Comparison of ENCODE assay signal across 12 mouse cellular contexts in the genomic region with DNA sequence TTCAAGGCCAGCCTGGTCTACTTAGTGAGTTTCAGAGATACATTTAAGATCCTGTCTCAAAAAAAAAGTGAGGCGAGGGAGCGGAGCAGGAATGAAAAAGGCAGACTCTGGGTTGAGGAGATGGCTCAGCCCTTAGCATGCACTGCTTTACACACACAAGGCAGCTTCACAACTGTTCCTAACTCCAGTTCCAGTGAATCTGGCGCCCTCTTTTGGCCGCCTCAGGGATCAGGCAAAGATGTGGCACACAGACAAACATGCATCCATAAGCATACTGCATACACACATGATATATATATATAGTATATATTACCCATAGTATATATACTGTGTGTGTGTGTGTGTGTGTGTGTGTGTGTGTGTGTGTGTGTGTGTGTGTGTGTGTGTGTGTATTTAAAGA. TPM values are rescaled to one million over a fixed set of nuclear protein-coding genes. Genes with fewer than 3 reads are reported as not detected.
DNase-seq lines count a peak whose midpoint lies in the region; ATAC-seq and TF ChIP-seq lines count a peak whose summit lies in the region.
"Had no signal": no experiment of that assay in that cellular context is flagged by ENCODE, and none has a peak within 500 bp of the region (broad histone marks: within the 10 kb centered on the region; RNA-seq: fewer than 3 reads in every experiment).

No protein-coding gene starts in this region.

- H3K36me3 ChIP-seq in heart, postnatal 0 days (replicated peaks; ENCODE audit: control insufficient read depth, insufficient read depth, low read length): no peaks in the 10 kb centered on the region
- no peaks in the 10 kb centered on the region for H3K36me3 ChIP-seq in midbrain, embryonic 14.5 days (ENCODE audit: control insufficient read depth, insufficient read depth, low read length)
- H3K36me3 ChIP-seq in midbrain, embryonic 16.5 days (ENCODE audit: control insufficient read depth, insufficient read depth, low read length): no peaks in the 10 kb centered on the region
- H3K36me3 ChIP-seq in stomach, postnatal 0 days (ENCODE audit: control insufficient read depth, insufficient read depth, low read length): no peaks in the 10 kb centered on the region

- TF ChIP-seq EP300 in heart, postnatal 0 days (IDR thresholded peaks at IDR 0.05; ENCODE audit: low read depth): no peak
- TF ChIP-seq EP300 in stomach, postnatal 0 days (optimal IDR thresholded peaks at IDR 0.05): no peak

- no peak overlapping the region for H3K9ac ChIP-seq in heart, postnatal 0 days (replicated peaks; ENCODE audit: low read depth, low read length)
- no peak overlapping the region for H3K9ac ChIP-seq in midbrain, embryonic 14.5 days (replicated peaks; ENCODE audit: low read length)
- no peak overlapping the region for H3K9ac ChIP-seq in midbrain, embryonic 16.5 days (ENCODE audit: low read depth, low read length)
- no peak overlapping the region for H3K9ac ChIP-seq in stomach, postnatal 0 days (ENCODE audit: low read length)

- no peak for DNase-seq in heart, postnatal 0 days (ENCODE audit: low spot score)
- no peak for DNase-seq in heart, postnatal 14 days
- DNase-seq in midbrain, embryonic 14.5 days: peak; percentile 53
- peak; percentile 29 for DNase-seq in NIH3T3 (ENCODE audit: low read depth)
- no peak for DNase-seq in stomach, postnatal 0 days (ENCODE audit: low spot score)
- no peak for DNase-seq in MN1 (ENCODE audit: low spot score)
- no peak for DNase-seq in ovary, postnatal 10 days (ENCODE audit: low spot score)
- DNase-seq: adrenal gland, postnatal 25 days; layer of hippocampus, postnatal 36 days had no signal

- intact Hi-C loops in heart, postnatal 14 days (cut with DNase I): loop anchor here (10.0 kb wide), 1 partner anchor 326 kb away; a partner anchor contains a TSS

- H3K27ac ChIP-seq in heart, postnatal 0 days (ENCODE audit: low read depth): no peak overlapping the region
- H3K27ac ChIP-seq in midbrain, embryonic 14.5 days (replicated peaks; ENCODE audit: low read depth, low read length): no peak overlapping the region
- H3K27ac ChIP-seq in midbrain, embryonic 16.5 days (ENCODE audit: low read length): no peak overlapping the region
- H3K27ac ChIP-seq in stomach, postnatal 0 days (replicated peaks): no peak overlapping the region

- WGBS in heart, postnatal 0 days: 73% methylated on average over 4 of the region's 4 CpGs
- WGBS in midbrain, embryonic 14.5 days: 64% methylated on average over 4 of the region's 4 CpGs
- WGBS in midbrain, embryonic 16.5 days: 66% methylated on average over 4 of the region's 4 CpGs
- 62% methylated on average over 4 of the region's 4 CpGs for WGBS in stomach, postnatal 0 days

- peak; percentile 42 for TF ChIP-seq CTCF in heart, postnatal 0 days (IDR thresholded peaks at IDR 0.05; ENCODE audit: low read depth)
- TF ChIP-seq CTCF in stomach, postnatal 0 days (IDR thresholded peaks at IDR 0.05; ENCODE audit: low read depth): peak; percentile 51

- H3K4me2 ChIP-seq in heart, postnatal 0 days (ENCODE audit: low read depth, low read length): no peak overlapping the region
- no peak overlapping the region for H3K4me2 ChIP-seq in midbrain, embryonic 14.5 days (ENCODE audit: low read length)
- H3K4me2 ChIP-seq in midbrain, embryonic 16.5 days (ENCODE audit: low read length): no peak overlapping the region
- no peak overlapping the region for H3K4me2 ChIP-seq in stomach, postnatal 0 days (replicated peaks; ENCODE audit: low read depth)

- ATAC-seq in heart, postnatal 0 days (ENCODE audit: insufficient read depth, low read depth): no peak
- no peak for ATAC-seq in midbrain, embryonic 14.5 days (ENCODE audit: low FRiP score, low TSS enrichment)
- ATAC-seq in midbrain, embryonic 16.5 days: no peak
- ATAC-seq in stomach, postnatal 0 days (ENCODE audit: low FRiP score, low TSS enrichment): no peak

- no peaks in the 10 kb centered on the region for H3K27me3 ChIP-seq in heart, postnatal 0 days (ENCODE audit: control insufficient read depth, insufficient read depth, low read length)
- H3K27me3 ChIP-seq in midbrain, embryonic 14.5 days (ENCODE audit: control insufficient read depth, insufficient read depth, low read length): no peaks in the 10 kb centered on the region
- no peaks in the 10 kb centered on the region for H3K27me3 ChIP-seq in midbrain, embryonic 16.5 days (ENCODE audit: control insufficient read depth, insufficient read depth, low read depth, low read length)
- H3K27me3 ChIP-seq in stomach, postnatal 0 days (ENCODE audit: control insufficient read depth, insufficient read depth, low read length): no peaks in the 10 kb centered on the region

- no peak overlapping the region for H3K4me3 ChIP-seq in heart, postnatal 0 days (ENCODE audit: low read depth, low read length)
- H3K4me3 ChIP-seq in midbrain, embryonic 14.5 days (replicated peaks; ENCODE audit: low read depth, low read length): no peak overlapping the region
- H3K4me3 ChIP-seq in midbrain, embryonic 16.5 days (ENCODE audit: low read depth, low read length): no peak overlapping the region
- H3K4me3 ChIP-seq in stomach, postnatal 0 days (ENCODE audit: low read depth, low read length): no peak overlapping the region
- H3K4me3 ChIP-seq: megakaryocyte, embryonic 14.5 days had no signal

- H3K9me3 ChIP-seq in heart, postnatal 0 days (replicated peaks; ENCODE audit: control insufficient read depth, low read length): no peaks in the 10 kb centered on the region
- H3K9me3 ChIP-seq in midbrain, embryonic 14.5 days (ENCODE audit: control insufficient read depth, low read length): no peaks in the 10 kb centered on the region
- H3K9me3 ChIP-seq in midbrain, embryonic 16.5 days (replicated peaks; ENCODE audit: control insufficient read depth, low read length, poor library complexity, severe bottlenecking): no peaks in the 10 kb centered on the region
- H3K9me3 ChIP-seq in stomach, postnatal 0 days (ENCODE audit: control insufficient read depth, low read length): no peaks in the 10 kb centered on the region

- H3K4me1 ChIP-seq in heart, postnatal 0 days (ENCODE audit: control insufficient read depth, insufficient read depth): peaks cover 3% of the 10 kb centered on the region; the same call in 1 of the 2 replicates
- 0 out of 2 replicates have a peak, but pooled peaks cover 4% of the 10 kb centered on the region for H3K4me1 ChIP-seq in midbrain, embryonic 14.5 days (ENCODE audit: control insufficient read depth, insufficient read depth, low read length)
- peaks cover 3% of the 10 kb centered on the region; the same call in 1 of the 2 replicates for H3K4me1 ChIP-seq in midbrain, embryonic 16.5 days (ENCODE audit: control insufficient read depth, insufficient read depth, low read length)
- H3K4me1 ChIP-seq in stomach, postnatal 0 days (replicated peaks; ENCODE audit: control insufficient read depth, insufficient read depth): no peaks in the 10 kb centered on the region

RNA-seq across cellular contexts. Expression of a gene that starts 4.1 kb away (rescaled TPM):
- total RNA-seq in heart, postnatal 0 days (2014; rRNA removed; ENCODE audit: low replicate concordance): 20.2 and 50.1 TPM in 2 replicates
- polyA plus RNA-seq in heart, postnatal 0 days (2015; fragmentation: Nextera tagmentation; extraction: Ambion mirVana): 50.0 and 50.9 TPM in 2 replicates
- total RNA-seq in heart, postnatal 14 days (2021): 10 to 100 TPM; 23.4 to 28.4 TPM
- polyA plus RNA-seq in midbrain, embryonic 14.5 days (2014; fragmentation: Nextera tagmentation; extraction: Ambion mirVana): 51.7 and 54.3 TPM in 2 replicates
- polyA plus RNA-seq in midbrain, embryonic 16.5 days (2015; fragmentation: Nextera tagmentation; extraction: Ambion mirVana): 44.8 and 48.7 TPM in 2 replicates
- 54.4 and 55.2 TPM in 2 replicates for polyA plus RNA-seq in stomach, postnatal 0 days (2015; fragmentation: Nextera tagmentation; extraction: Ambion mirVana)

RNA-seq across cellular contexts. Expression of a gene that starts 16.7 kb away (rescaled TPM):
- 4,273 and 4,731 TPM in 2 replicates for total RNA-seq in heart, postnatal 0 days (2014; rRNA removed; ENCODE audit: low replicate concordance)
- polyA plus RNA-seq in heart, postnatal 0 days (2015; fragmentation: Nextera tagmentation; extraction: Ambion mirVana): 1,026 and 1,537 TPM in 2 replicates
- total RNA-seq in heart, postnatal 14 days (2021): 1,000 to 10,000 TPM; 2,004 to 2,187 TPM
- 5.4 and 7.7 TPM in 2 replicates for polyA plus RNA-seq in midbrain, embryonic 14.5 days (2014; fragmentation: Nextera tagmentation; extraction: Ambion mirVana)
- polyA plus RNA-seq in midbrain, embryonic 16.5 days (2015; fragmentation: Nextera tagmentation; extraction: Ambion mirVana): 7.7 and 8.9 TPM in 2 replicates
- 1.4 and 2.4 TPM in 2 replicates for polyA plus RNA-seq in stomach, postnatal 0 days (2015; fragmentation: Nextera tagmentation; extraction: Ambion mirVana)
- total RNA-seq: adrenal gland, postnatal 25 days had no signal

RNA-seq across cellular contexts. Expression of a gene that starts 34.4 kb away (rescaled TPM):
- total RNA-seq in heart, postnatal 0 days (2014; rRNA removed; ENCODE audit: low replicate concordance): not detected in 2 replicates
- not detected in 2 replicates for polyA plus RNA-seq in heart, postnatal 0 days (2015; fragmentation: Nextera tagmentation; extraction: Ambion mirVana)
- not detected for total RNA-seq in heart, postnatal 14 days (2021)
- not detected in 2 replicates for polyA plus RNA-seq in midbrain, embryonic 14.5 days (2014; fragmentation: Nextera tagmentation; extraction: Ambion mirVana)
- not detected in 2 replicates for polyA plus RNA-seq in midbrain, embryonic 16.5 days (2015; fragmentation: Nextera tagmentation; extraction: Ambion mirVana)
- polyA plus RNA-seq in stomach, postnatal 0 days (2015; fragmentation: Nextera tagmentation; extraction: Ambion mirVana): not detected in 2 replicates
- total RNA-seq: adrenal gland, postnatal 25 days; layer of hippocampus, postnatal 36 days had no signal
- polyA plus RNA-seq: heart, embryonic 14.5 days had no signal

RNA-seq across cellular contexts. Expression of a gene that starts 44.4 kb away (rescaled TPM):
- total RNA-seq in heart, postnatal 0 days (2014; rRNA removed; ENCODE audit: low replicate concordance): 3,860 and 3,976 TPM in 2 replicates
- 8,242 and 9,737 TPM in 2 replicates for polyA plus RNA-seq in heart, postnatal 0 days (2015; fragmentation: Nextera tagmentation; extraction: Ambion mirVana)
- over 10,000 TPM; 23,215 to 24,603 TPM for total RNA-seq in heart, postnatal 14 days (2021)
- 0.98 and 1.7 TPM in 2 replicates for polyA plus RNA-seq in midbrain, embryonic 14.5 days (2014; fragmentation: Nextera tagmentation; extraction: Ambion mirVana)
- 1.3 and 2.9 TPM in 2 replicates for polyA plus RNA-seq in midbrain, embryonic 16.5 days (2015; fragmentation: Nextera tagmentation; extraction: Ambion mirVana)
- 0.27 and 0.29 TPM in 2 replicates for polyA plus RNA-seq in stomach, postnatal 0 days (2015; fragmentation: Nextera tagmentation; extraction: Ambion mirVana)
- total RNA-seq: adrenal gland, postnatal 25 days had no signal

Comparison
In these comparisons a context has a peak if more than half of its experiments do, and no peak if none do; other contexts are left out.
1. DNase-seq: peak in midbrain, embryonic 14.5 days (single experiment) and NIH3T3 (single experiment); none in heart, postnatal 0 days (single experiment), heart, postnatal 14 days (0 of 2), stomach, postnatal 0 days (single experiment), MN1 (single experiment) and ovary, postnatal 10 days (single experiment).
2. RNA of a gene that starts 16.7 kb away (polyA plus RNA-seq): 1,026 to 1,537 TPM in heart, postnatal 0 days; 7.7 to 8.9 TPM in midbrain, embryonic 16.5 days, 5.4 to 7.7 TPM in midbrain, embryonic 14.5 days and 1.4 to 2.4 TPM in stomach, postnatal 0 days; every median in the first group is over 100 times any median in the second.